Mouse (Mus musculus): ENCODE results near the gene Sv2b.

- TF ChIP-seq CTCF (IDR thresholded peaks at IDR 0.05; ENCODE audit: control insufficient read depth, insufficient read depth, low read length) (no peak), POLR2A (IDR thresholded peaks at IDR 0.05; ENCODE audit: borderline replicate concordance, control insufficient read depth, low read depth, low read length) (no peak)
Measured at GRCm38 (mm10) chr7:75277847-75278246, 31.2 kb downstream of the Sv2b start.

Data from bone marrow, adult 2 months (tissue).